Mouse (Mus musculus): ENCODE results near the gene Ccdc177. TPM values are rescaled to one million over a fixed set of nuclear protein-coding genes. Genes with fewer than 3 reads are reported as not detected.

Ccdc177 gene
- total and polyA plus RNA-seq, 3 experiments, result not detected

DNA sequence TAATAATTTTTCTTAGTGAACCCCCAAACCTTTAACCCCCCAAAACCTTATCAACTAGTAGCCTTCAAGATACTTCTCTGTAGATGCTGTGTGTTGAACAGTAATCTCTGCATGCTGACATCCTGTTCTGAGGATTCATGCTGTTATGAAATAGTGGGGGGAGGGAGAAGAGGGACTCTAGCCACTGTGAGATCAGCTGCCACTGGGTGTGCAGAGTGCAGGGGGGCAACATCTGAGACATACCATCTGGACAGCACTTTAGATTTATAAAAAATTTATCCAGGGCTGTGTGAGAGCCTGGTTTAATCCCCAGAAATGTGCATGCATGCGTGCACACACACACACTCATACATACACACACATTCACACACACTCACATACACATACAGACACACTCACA, 15.9 kb downstream of the Ccdc177 start:
- peaks cover 4% of the 10 kb centered on the region for H3K9me3 ChIP-seq (replicated peaks; ENCODE audit: low read length)
- H3K4me2 ChIP-seq (ENCODE audit: insufficient read depth, low read depth, poor library complexity, severe bottlenecking), result no peak overlapping the region
- TF ChIP-seq MXI1 (IDR thresholded peaks at IDR 0.05; ENCODE audit: low read depth, low read length), result no peak
- TF ChIP-seq ZKSCAN1 (IDR thresholded peaks at IDR 0.05; ENCODE audit: borderline replicate concordance, low read depth, low read length), result no peak
- TF ChIP-seq MYC (IDR thresholded peaks at IDR 0.05; ENCODE audit: low read depth, low read length), result no peak
- TF ChIP-seq NELFE (IDR thresholded peaks at IDR 0.05; ENCODE audit: low read depth, low read length), result no peak
- TF ChIP-seq HCFC1 (IDR thresholded peaks at IDR 0.05; ENCODE audit: low read depth, low read length), result no peak
- TF ChIP-seq MAX (IDR thresholded peaks at IDR 0.05; ENCODE audit: low read length), result no peak
- no peak for TF ChIP-seq ZMIZ1 (IDR thresholded peaks at IDR 0.05; ENCODE audit: low read depth, low read length)
- TF ChIP-seq MAFK (IDR thresholded peaks at IDR 0.05; ENCODE audit: insufficient replicate concordance, low read length), result no peak
- TF ChIP-seq POLR2A (IDR thresholded peaks at IDR 0.05; ENCODE audit: low read depth, low read length), result no peak
- TF ChIP-seq GABPA (IDR thresholded peaks at IDR 0.05; ENCODE audit: insufficient replicate concordance, low read depth, low read length), result no peak
- TF ChIP-seq UBTF (IDR thresholded peaks at IDR 0.05; ENCODE audit: low read depth, low read length), result no peak
- no peak for TF ChIP-seq SMC3 (IDR thresholded peaks at IDR 0.05; ENCODE audit: low read depth, low read length)
- no peaks in the 10 kb centered on the region for H3K36me3 ChIP-seq (replicated peaks in 1 of 2; ENCODE audit: control insufficient read depth in 1 of 2, insufficient read depth in 1 of 2, low read length in 1 of 2)
- H3K4me1 ChIP-seq (ENCODE audit: control insufficient read depth in 1 of 2, insufficient read depth in 2 of 2), result peaks cover 4 to 10% of the 10 kb centered on the region in 2 experiments; a peak in 2 of 4 replicates
- DNase-seq (ENCODE audit: extremely low read depth), result no peak
- no peaks in the 10 kb centered on the region for H3K79me2 ChIP-seq (replicated peaks; ENCODE audit: control insufficient read depth, extremely low read depth, insufficient read depth, poor library complexity, severe bottlenecking)
- dilution Hi-C loops (cut with MboI; ENCODE audit: extremely low pct_ligation_motif_present, extremely low pct_unique_long_range_greater_than_20kb, low sequenced_read_pairs) (no loop called here), in situ Hi-C loops (cut with MboI; ENCODE audit: low pct_ligation_motif_present, low pct_unique_long_range_greater_than_20kb, low sequenced_read_pairs) (no loop called here)
- no peak overlapping the region for H3K9ac ChIP-seq (ENCODE audit: insufficient read depth, low read depth)
- H3K4me3 ChIP-seq (replicated peaks in 1 of 3; ENCODE audit: low read depth in 2 of 3, low read length in 2 of 3, poor library complexity in 1 of 3), result no peak overlapping the region
- H3K27ac ChIP-seq (ENCODE audit: insufficient read depth, low read depth), result no peak overlapping the region
- H3K27me3 ChIP-seq (replicated peaks), result peaks cover 81% of the 10 kb centered on the region

DNA sequence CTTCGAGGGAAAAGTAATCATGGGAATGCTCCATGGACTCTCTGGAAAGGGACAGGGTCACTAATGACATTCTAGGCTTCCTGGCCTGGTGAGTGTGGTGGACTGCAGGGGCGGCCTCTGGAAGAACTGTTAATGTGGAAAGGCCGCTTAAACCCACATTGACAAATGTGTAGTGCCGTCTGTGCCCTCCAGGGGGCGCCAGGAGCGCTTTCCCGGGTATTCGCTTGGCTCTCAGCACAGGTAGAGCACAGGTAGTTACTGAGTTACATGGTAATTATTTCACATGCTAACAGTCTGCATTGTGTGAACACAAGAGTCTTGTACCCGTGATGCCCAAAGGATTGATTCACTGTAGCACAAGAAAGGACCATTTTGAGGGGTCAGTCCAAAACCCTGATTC, 21.0 kb downstream of the Ccdc177 start:
- Histone ChIP-seq H3K27me3 (replicated peaks) (peaks cover 90% of the 10 kb centered on the region), H3K4me2 (ENCODE audit: insufficient read depth, low read depth, poor library complexity, severe bottlenecking) (no peak overlapping the region), H3K4me1 (ENCODE audit: control insufficient read depth in 1 of 2, insufficient read depth in 2 of 2) (peaks cover 10 to 23% of the 10 kb centered on the region in 2 experiments; a peak in 2 of 4 replicates), H3K79me2 (replicated peaks; ENCODE audit: control insufficient read depth, extremely low read depth, insufficient read depth, poor library complexity, severe bottlenecking) (no peaks in the 10 kb centered on the region), H3K4me3 (replicated peaks in 1 of 3; ENCODE audit: low read depth in 2 of 3, low read length in 2 of 3, poor library complexity in 1 of 3) (no peak overlapping the region), H3K9ac (ENCODE audit: insufficient read depth, low read depth) (no peak overlapping the region), H3K36me3 (replicated peaks in 1 of 2; ENCODE audit: control insufficient read depth in 1 of 2, insufficient read depth in 1 of 2, low read length in 1 of 2) (no peaks in the 10 kb centered on the region), H3K9me3 (replicated peaks; ENCODE audit: low read length) (peaks cover 4% of the 10 kb centered on the region), H3K27ac (ENCODE audit: insufficient read depth, low read depth) (no peak overlapping the region)
- DNase-seq (ENCODE audit: extremely low read depth), result peak; percentile 15
- dilution Hi-C loops (cut with MboI; ENCODE audit: extremely low pct_ligation_motif_present, extremely low pct_unique_long_range_greater_than_20kb, low sequenced_read_pairs), result no loop called here
- in situ Hi-C loops (cut with MboI; ENCODE audit: low pct_ligation_motif_present, low pct_unique_long_range_greater_than_20kb, low sequenced_read_pairs), result no loop called here
- TF ChIP-seq HCFC1 (IDR thresholded peaks at IDR 0.05; ENCODE audit: low read depth, low read length), result no peak
- TF ChIP-seq NELFE (IDR thresholded peaks at IDR 0.05; ENCODE audit: low read depth, low read length), result no peak
- TF ChIP-seq SMC3 (IDR thresholded peaks at IDR 0.05; ENCODE audit: low read depth, low read length), result peak; percentile 52
- TF ChIP-seq CTCF (conservative IDR thresholded peaks at IDR 0.05 in 1 of 2, IDR thresholded peaks at IDR 0.05 in 1 of 2; ENCODE audit: low read depth in 2 of 2, low read length in 2 of 2), result peak; percentile 72 to 75
- TF ChIP-seq IRF4 (IDR thresholded peaks at IDR 0.05; ENCODE audit: low read depth, low read length), result no peak
- TF ChIP-seq RAD21 (IDR thresholded peaks at IDR 0.05; ENCODE audit: low read depth, low read length), result peak; percentile 22

- no peaks in the 10 kb centered on the region for H3K36me3 ChIP-seq (replicated peaks in 1 of 2; ENCODE audit: control insufficient read depth in 1 of 2, insufficient read depth in 1 of 2, low read length in 1 of 2)
- peaks cover 10 to 23% of the 10 kb centered on the region in 2 experiments; a peak in 2 of 4 replicates for H3K4me1 ChIP-seq (ENCODE audit: control insufficient read depth in 1 of 2, insufficient read depth in 2 of 2)
- in situ Hi-C loops (cut with MboI; ENCODE audit: low pct_ligation_motif_present, low pct_unique_long_range_greater_than_20kb, low sequenced_read_pairs) (no loop called here), dilution Hi-C loops (cut with MboI; ENCODE audit: extremely low pct_ligation_motif_present, extremely low pct_unique_long_range_greater_than_20kb, low sequenced_read_pairs) (no loop called here)
- TF ChIP-seq ZNF384 (IDR thresholded peaks at IDR 0.05; ENCODE audit: low read depth, low read length) (no peak), CTCF (conservative IDR thresholded peaks at IDR 0.05 in 1 of 2, IDR thresholded peaks at IDR 0.05 in 1 of 2; ENCODE audit: low read depth in 2 of 2, low read length in 2 of 2) (no peak), JUND (conservative IDR thresholded peaks at IDR 0.05; ENCODE audit: low read depth, low read length) (no peak), TCF12 (IDR thresholded peaks at IDR 0.05; ENCODE audit: low read depth, low read length) (no peak), TBP (conservative IDR thresholded peaks at IDR 0.05; ENCODE audit: low read depth, low read length) (no peak), ETS1 (conservative IDR thresholded peaks at IDR 0.05; ENCODE audit: low read depth, low read length) (no peak), IRF4 (IDR thresholded peaks at IDR 0.05; ENCODE audit: low read depth, low read length) (no peak), POLR2A (IDR thresholded peaks at IDR 0.05; ENCODE audit: low read depth, low read length) (no peak), JUN (IDR thresholded peaks at IDR 0.05; ENCODE audit: insufficient read depth, low read depth, low read length) (no peak), MAZ (IDR thresholded peaks at IDR 0.05; ENCODE audit: low read depth, low read length) (no peak)
- no peak overlapping the region for H3K27ac ChIP-seq (ENCODE audit: insufficient read depth, low read depth)
- no peak overlapping the region for H3K4me3 ChIP-seq (replicated peaks in 1 of 3; ENCODE audit: low read depth in 2 of 3, low read length in 2 of 3, poor library complexity in 1 of 3)
- no peak overlapping the region for H3K4me2 ChIP-seq (ENCODE audit: insufficient read depth, low read depth, poor library complexity, severe bottlenecking)
- H3K9ac ChIP-seq (ENCODE audit: insufficient read depth, low read depth), result no peak overlapping the region
- H3K79me2 ChIP-seq (replicated peaks; ENCODE audit: control insufficient read depth, extremely low read depth, insufficient read depth, poor library complexity, severe bottlenecking), result no peaks in the 10 kb centered on the region
- H3K9me3 ChIP-seq (replicated peaks; ENCODE audit: low read length), result no peaks in the 10 kb centered on the region
- DNase-seq (ENCODE audit: extremely low read depth), result no peak
- H3K27me3 ChIP-seq (replicated peaks), result peaks cover 82% of the 10 kb centered on the region
These were observed 23.2 kb downstream of the Ccdc177 start for GRCm38 (mm10) chr12:80737283-80737600.

All from CH12.LX (cell line).